Mouse (Mus musculus) spleen, adult 2 months (tissue): ENCODE data around the gene Mipol1.

Experiments
- CTCF ChIP-seq: fragments of 200-500 bp; IDR thresholded peaks from 2 replicates; pipeline ENCODE4 v1.5.1; 2011; ENCODE audit warnings: mild to moderate bottlenecking, inconsistent platforms; ENCODE audit not compliant: insufficient read depth, insufficient read length, insufficient replicate concordance; ENCODE audit errors: extremely low read depth
- POLR2A ChIP-seq: fragments of 200-500 bp; IDR thresholded peaks from 2 replicates; pipeline ENCODE4 v1.6.1; 2011; ENCODE audit warnings: low read depth, low read length, inconsistent platforms

DNA sequence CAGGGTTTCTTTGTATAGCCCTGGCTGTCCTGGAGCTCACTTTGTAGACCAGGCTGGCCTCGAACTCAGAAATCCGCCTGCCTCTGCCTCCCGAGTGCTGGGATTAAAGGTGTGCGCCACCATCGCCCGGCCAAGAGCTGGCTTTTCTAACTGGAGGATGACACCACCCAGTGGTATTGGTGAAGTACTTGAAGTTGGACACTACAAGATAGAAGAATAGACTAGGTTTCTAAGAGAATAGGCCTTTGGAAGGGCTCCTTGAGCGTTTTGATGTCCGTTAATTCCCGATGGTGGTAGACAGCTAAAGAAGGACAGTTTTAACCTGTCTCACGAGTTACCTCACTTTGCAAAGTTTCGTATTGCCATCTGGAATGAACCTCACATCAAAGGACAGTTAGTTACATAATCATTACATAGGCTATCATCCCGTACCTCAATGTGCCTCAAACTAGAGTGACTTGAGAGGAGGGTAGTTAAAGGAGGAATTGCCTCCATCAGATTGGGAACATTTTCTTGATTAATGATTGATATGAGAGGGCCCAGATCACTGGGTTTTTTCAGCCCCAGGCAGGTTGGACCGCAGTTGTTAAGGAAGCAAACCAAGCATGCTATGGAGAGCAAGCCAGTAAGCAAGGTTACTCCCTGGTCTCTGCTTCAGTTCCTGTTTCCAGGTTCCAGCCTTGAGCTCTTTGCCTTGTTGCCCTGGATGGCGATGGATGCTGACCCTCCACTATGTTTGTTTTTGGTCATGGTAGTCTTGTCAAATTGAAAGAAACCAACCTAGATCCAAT is 1.1 kb downstream of the Mipol1 start:
- TF ChIP-seq POLR2A (no peak), CTCF (no peak)
